Mouse (Mus musculus): ENCODE measurements at regions not wholly inside any gene's neighbourhood (a gene's known extent, or its start where the extent isn't known, plus 50 kb on each side); places are given as distances from the start of the nearest gene placed in this dataset.

DNA sequence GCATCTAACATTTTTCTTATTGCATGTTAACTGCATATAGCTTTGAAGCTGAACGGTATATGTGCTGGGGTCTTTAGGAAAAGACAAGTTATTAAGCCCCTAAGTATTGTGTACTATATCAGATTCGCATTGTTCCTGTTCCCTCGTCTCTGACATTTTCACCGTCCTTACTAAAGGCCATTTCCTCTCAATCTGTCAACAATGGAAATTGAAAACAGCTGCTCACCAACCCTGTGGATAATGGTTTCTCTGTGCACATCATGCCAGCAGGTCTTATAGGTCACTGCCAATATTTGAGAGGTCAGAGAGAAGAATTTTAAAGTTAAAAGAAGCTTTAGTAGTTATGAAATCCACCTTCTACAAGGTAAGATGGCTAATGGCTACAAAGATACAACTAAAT is 797.4 kb upstream of the Impad1 start:
- Histone ChIP-seq H3K9me3 (replicated peaks; ENCODE audit: control insufficient read depth, low read length) (no peaks in the 10 kb centered on the region), H3K4me3 (ENCODE audit: low read depth, low read length) (no peak overlapping the region), H3K27me3 (ENCODE audit: control insufficient read depth, insufficient read depth, low read depth, low read length) (no peaks in the 10 kb centered on the region), H3K4me1 (ENCODE audit: control insufficient read depth, low read depth, low read length) (no peaks in the 10 kb centered on the region), H3K36me3 (ENCODE audit: control insufficient read depth, insufficient read depth) (no peaks in the 10 kb centered on the region), H3K4me2 (ENCODE audit: low read depth, low read length) (no peak overlapping the region), H3K9ac (ENCODE audit: low read depth, low read length) (no peak overlapping the region), H3K27ac (ENCODE audit: low read length) (no peak overlapping the region)
- no peak for ATAC-seq (ENCODE audit: low read depth)
- 36% methylated on average over 4 of the region's 4 CpGs for WGBS (ENCODE audit: insufficient replicate concordance)

DNA sequence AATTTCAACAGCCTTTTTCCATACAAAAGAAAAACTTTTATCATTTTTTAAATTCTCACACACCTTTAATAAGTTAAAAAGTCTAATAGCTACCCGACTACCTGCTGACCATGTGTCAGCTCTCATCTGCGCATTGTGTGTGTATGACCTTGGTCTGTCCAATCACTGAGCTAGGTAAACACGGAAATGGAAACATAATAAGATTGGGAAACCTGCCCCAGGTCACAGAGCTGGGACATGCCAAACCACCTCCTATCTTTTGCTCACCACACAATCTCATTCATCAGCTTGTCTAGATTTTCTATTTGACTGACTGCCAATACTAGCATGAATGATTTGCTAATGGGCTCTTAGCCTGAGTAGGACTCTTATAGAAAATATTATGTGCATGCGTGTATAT is 794.3 kb upstream of the Impad1 start:
- peak; percentile 74 for ATAC-seq (ENCODE audit: low read depth)
- Histone ChIP-seq H3K9me3 (replicated peaks; ENCODE audit: control insufficient read depth, low read length) (no peaks in the 10 kb centered on the region), H3K4me1 (ENCODE audit: control insufficient read depth, low read depth, low read length) (no peaks in the 10 kb centered on the region), H3K36me3 (ENCODE audit: control insufficient read depth, insufficient read depth) (no peaks in the 10 kb centered on the region), H3K9ac (ENCODE audit: low read depth, low read length) (no peak overlapping the region), H3K4me2 (ENCODE audit: low read depth, low read length) (no peak overlapping the region), H3K4me3 (ENCODE audit: low read depth, low read length) (no peak overlapping the region), H3K27me3 (ENCODE audit: control insufficient read depth, insufficient read depth, low read depth, low read length) (no peaks in the 10 kb centered on the region), H3K27ac (ENCODE audit: low read length) (no peak overlapping the region)
- WGBS (ENCODE audit: insufficient replicate concordance), result 53% methylated on average over 4 of the region's 4 CpGs

DNA sequence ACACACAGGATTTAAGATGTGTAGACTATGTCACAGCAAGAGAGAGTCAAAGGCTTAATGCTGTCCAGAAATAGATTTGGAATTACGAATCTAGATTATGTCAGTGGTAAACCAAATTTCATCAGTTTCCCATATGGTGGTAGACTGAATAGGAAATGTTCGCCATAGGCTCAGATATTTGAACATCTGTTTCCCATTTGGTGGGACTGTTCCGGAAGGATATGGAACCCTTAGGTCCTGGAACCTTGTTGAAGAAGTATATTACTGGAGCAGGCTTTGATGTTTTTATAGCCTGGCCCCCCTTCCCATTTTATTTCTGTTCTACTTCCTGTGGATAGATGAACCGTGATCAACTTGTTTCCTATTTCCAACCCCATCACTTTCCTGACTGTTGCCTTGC is 792.0 kb upstream of the Impad1 start:
- no peak for ATAC-seq (ENCODE audit: low read depth)
- no peak overlapping the region for H3K9ac ChIP-seq (ENCODE audit: low read depth, low read length)
- H3K4me2 ChIP-seq (ENCODE audit: low read depth, low read length), result no peak overlapping the region
- no peaks in the 10 kb centered on the region for H3K27me3 ChIP-seq (ENCODE audit: control insufficient read depth, insufficient read depth, low read depth, low read length)
- WGBS (ENCODE audit: insufficient replicate concordance), result 54% methylated on average over 4 of the region's 4 CpGs
- no peaks in the 10 kb centered on the region for H3K9me3 ChIP-seq (replicated peaks; ENCODE audit: control insufficient read depth, low read length)
- no peaks in the 10 kb centered on the region for H3K4me1 ChIP-seq (ENCODE audit: control insufficient read depth, low read depth, low read length)
- H3K27ac ChIP-seq (ENCODE audit: low read length), result no peak overlapping the region
- no peak overlapping the region for H3K4me3 ChIP-seq (ENCODE audit: low read depth, low read length)
- H3K36me3 ChIP-seq (ENCODE audit: control insufficient read depth, insufficient read depth), result no peaks in the 10 kb centered on the region

DNA sequence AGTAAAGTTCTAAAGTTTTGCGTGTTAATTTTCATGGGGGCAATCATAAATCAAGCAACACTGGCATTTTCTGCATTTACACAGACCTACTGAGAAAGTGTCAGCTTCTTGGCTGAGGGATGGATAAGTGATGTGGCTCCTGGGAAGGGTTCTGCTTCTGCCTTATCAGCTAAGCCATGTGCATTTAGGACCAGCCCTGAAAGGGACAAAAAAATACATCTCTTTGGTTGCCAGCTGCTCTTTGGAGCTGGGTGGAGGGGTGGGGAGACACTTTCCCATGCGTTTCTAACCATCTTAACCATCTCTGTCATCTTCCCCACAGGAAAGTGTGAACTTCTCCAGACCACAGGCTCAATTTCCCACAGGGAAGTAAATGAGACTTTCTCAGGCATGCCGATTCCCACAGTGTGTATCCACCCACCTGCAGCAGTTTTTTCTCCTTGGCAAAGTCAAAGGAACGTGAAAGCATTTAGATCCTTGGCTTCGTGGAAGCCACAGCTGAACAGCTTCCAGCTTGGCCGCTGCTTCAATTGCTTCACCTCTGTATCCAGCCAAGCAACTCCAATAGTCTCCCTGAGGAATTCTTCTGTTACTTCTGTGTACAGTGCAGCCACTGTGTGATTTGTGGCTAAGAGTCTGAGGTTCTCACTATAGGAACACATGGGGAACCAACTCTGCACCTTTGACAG is 791.0 kb upstream of the Impad1 start:
- no peaks in the 10 kb centered on the region for H3K4me1 ChIP-seq (ENCODE audit: control insufficient read depth, low read depth, low read length)
- no peak overlapping the region for H3K4me2 ChIP-seq (ENCODE audit: low read depth, low read length)
- ATAC-seq (ENCODE audit: low read depth), result no peak
- H3K9ac ChIP-seq (ENCODE audit: low read depth, low read length), result no peak overlapping the region
- 43% methylated on average over 6 of the region's 6 CpGs for WGBS (ENCODE audit: insufficient replicate concordance)
- no peaks in the 10 kb centered on the region for H3K9me3 ChIP-seq (replicated peaks; ENCODE audit: control insufficient read depth, low read length)
- H3K36me3 ChIP-seq (ENCODE audit: control insufficient read depth, insufficient read depth), result no peaks in the 10 kb centered on the region
- H3K4me3 ChIP-seq (ENCODE audit: low read depth, low read length), result no peak overlapping the region
- no peaks in the 10 kb centered on the region for H3K27me3 ChIP-seq (ENCODE audit: control insufficient read depth, insufficient read depth, low read depth, low read length)
- no peak overlapping the region for H3K27ac ChIP-seq (ENCODE audit: low read length)

DNA sequence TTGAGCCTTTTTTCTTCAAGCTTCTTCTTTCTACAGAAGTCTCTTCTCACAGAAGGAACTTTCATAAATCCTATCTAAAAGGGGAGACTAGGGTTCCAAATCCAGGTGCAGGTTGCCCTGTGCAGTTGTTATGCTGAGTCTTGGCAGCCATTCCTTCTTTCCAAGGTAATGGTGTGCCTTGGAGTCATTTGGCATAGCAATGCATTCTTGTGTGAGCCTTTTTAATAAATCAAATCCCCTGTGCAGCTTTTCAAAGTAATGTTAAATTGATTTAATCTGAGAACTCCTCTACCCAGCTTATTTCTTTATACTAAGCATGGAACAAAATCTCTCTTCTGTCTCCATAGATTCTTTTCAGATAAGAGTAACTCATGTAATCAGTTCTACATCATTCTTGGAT is 774.9 kb upstream of the Impad1 start:
- no peak overlapping the region for H3K9ac ChIP-seq (ENCODE audit: low read depth, low read length)
- H3K36me3 ChIP-seq (ENCODE audit: control insufficient read depth, insufficient read depth), result no peaks in the 10 kb centered on the region
- no peak for ATAC-seq (ENCODE audit: low read depth)
- H3K9me3 ChIP-seq (replicated peaks; ENCODE audit: control insufficient read depth, low read length), result no peaks in the 10 kb centered on the region
- no peak overlapping the region for H3K27ac ChIP-seq (ENCODE audit: low read length)
- no peaks in the 10 kb centered on the region for H3K27me3 ChIP-seq (ENCODE audit: control insufficient read depth, insufficient read depth, low read depth, low read length)
- H3K4me1 ChIP-seq (ENCODE audit: control insufficient read depth, low read depth, low read length), result no peaks in the 10 kb centered on the region
- H3K4me3 ChIP-seq (ENCODE audit: low read depth, low read length), result no peak overlapping the region
- no peak overlapping the region for H3K4me2 ChIP-seq (ENCODE audit: low read depth, low read length)

DNA sequence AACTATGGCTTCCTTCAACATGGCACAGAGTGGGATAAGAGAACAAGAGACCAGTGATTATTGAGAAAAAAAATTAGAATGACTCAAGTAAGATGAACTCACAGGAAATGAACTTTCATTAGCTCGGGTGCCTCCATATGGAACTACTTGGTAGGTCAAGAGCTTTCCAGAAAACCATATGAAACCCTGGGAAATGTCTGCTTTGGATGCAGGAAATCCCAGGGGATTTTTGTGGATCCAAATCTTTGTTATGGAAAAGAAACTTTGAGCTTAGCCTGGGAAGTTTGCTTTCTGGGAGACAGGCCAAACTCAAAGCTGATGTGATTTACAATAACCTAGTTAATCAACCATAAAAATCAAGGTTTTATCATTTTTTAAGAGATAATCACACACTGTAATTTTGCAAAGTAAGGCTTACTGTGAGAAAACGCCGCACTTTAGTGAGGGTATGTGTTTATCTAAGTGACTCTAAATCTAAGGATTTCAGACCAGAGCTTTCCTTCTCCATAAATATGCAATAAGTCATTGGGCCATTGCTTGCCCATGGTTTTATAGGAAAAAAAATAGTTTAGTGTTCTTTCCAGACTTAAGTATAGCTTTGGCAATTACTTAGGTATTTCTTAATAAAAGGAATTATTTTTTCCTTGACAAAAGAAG is 767.0 kb upstream of the Impad1 start:
- no peak for ATAC-seq (ENCODE audit: low read depth)
- no peak overlapping the region for H3K9ac ChIP-seq (ENCODE audit: low read depth, low read length)
- no peaks in the 10 kb centered on the region for H3K4me1 ChIP-seq (ENCODE audit: control insufficient read depth, low read depth, low read length)
- no peaks in the 10 kb centered on the region for H3K27me3 ChIP-seq (ENCODE audit: control insufficient read depth, insufficient read depth, low read depth, low read length)
- H3K4me3 ChIP-seq (ENCODE audit: low read depth, low read length), result no peak overlapping the region
- H3K4me2 ChIP-seq (ENCODE audit: low read depth, low read length), result no peak overlapping the region
- 47% methylated on average over 3 of the region's 3 CpGs for WGBS (ENCODE audit: insufficient replicate concordance)
- H3K36me3 ChIP-seq (ENCODE audit: control insufficient read depth, insufficient read depth), result no peaks in the 10 kb centered on the region
- no peaks in the 10 kb centered on the region for H3K9me3 ChIP-seq (replicated peaks; ENCODE audit: control insufficient read depth, low read length)
- no peak overlapping the region for H3K27ac ChIP-seq (ENCODE audit: low read length)

DNA sequence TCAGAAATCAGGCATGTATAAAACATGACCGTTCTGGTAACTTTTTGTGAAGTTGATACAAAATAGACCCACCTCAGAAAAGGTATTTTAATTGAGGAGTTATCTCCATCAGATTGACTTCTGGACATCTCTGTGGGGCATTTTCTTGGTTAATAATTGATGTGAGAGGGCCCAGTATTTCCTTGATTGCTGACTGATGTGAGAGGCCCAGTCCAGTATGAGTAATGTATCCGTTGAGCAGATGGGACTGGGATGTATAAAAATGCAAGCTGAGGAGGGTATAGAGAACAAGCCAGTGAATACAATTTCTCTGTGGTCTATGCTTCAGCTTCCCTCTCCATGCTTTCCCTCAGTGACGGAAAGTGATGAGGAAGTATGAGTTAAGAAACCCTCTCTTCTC is 747.0 kb upstream of the Impad1 start:
- no peaks in the 10 kb centered on the region for H3K9me3 ChIP-seq (replicated peaks; ENCODE audit: control insufficient read depth, low read length)
- no peaks in the 10 kb centered on the region for H3K36me3 ChIP-seq (ENCODE audit: control insufficient read depth, insufficient read depth)
- no peaks in the 10 kb centered on the region for H3K4me1 ChIP-seq (ENCODE audit: control insufficient read depth, low read depth, low read length)
- ATAC-seq (ENCODE audit: low read depth), result no peak
- 46% methylated on average over 3 of the region's 3 CpGs for WGBS (ENCODE audit: insufficient replicate concordance)
- H3K9ac ChIP-seq (ENCODE audit: low read depth, low read length), result no peak overlapping the region
- no peak overlapping the region for H3K4me2 ChIP-seq (ENCODE audit: low read depth, low read length)
- H3K27me3 ChIP-seq (ENCODE audit: control insufficient read depth, insufficient read depth, low read depth, low read length), result no peaks in the 10 kb centered on the region
- H3K27ac ChIP-seq (ENCODE audit: low read length), result no peak overlapping the region
- H3K4me3 ChIP-seq (ENCODE audit: low read depth, low read length), result no peak overlapping the region

DNA sequence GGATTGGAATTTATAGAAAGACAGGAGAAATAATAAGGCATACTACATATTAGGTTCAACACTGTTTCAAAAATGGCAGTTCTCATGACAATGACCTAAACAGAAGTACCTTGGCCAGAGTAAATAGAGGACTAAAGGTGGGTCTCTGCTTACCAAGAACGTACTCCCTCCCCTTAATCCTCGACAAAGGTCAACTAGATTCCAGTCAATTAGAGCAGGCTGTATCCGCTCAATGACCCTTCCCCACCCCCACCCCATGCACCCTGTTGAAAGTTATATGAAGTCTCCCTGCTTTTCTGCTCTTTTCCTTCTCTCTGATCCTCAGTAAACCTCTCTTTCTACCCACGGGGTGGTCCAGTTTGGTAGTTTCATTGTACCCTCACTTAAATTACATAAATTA is 737.3 kb upstream of the Impad1 start:
- H3K9ac ChIP-seq (ENCODE audit: low read depth, low read length), result no peak overlapping the region
- no peak overlapping the region for H3K4me3 ChIP-seq (ENCODE audit: low read depth, low read length)
- 37% methylated on average over 4 of the region's 4 CpGs for WGBS (ENCODE audit: insufficient replicate concordance)
- ATAC-seq (ENCODE audit: low read depth), result no peak
- H3K4me2 ChIP-seq (ENCODE audit: low read depth, low read length), result no peak overlapping the region
- no peaks in the 10 kb centered on the region for H3K4me1 ChIP-seq (ENCODE audit: control insufficient read depth, low read depth, low read length)
- H3K27ac ChIP-seq (ENCODE audit: low read length), result no peak overlapping the region
- H3K27me3 ChIP-seq (ENCODE audit: control insufficient read depth, insufficient read depth, low read depth, low read length), result no peaks in the 10 kb centered on the region
- no peaks in the 10 kb centered on the region for H3K9me3 ChIP-seq (replicated peaks; ENCODE audit: control insufficient read depth, low read length)
- no peaks in the 10 kb centered on the region for H3K36me3 ChIP-seq (ENCODE audit: control insufficient read depth, insufficient read depth)

DNA sequence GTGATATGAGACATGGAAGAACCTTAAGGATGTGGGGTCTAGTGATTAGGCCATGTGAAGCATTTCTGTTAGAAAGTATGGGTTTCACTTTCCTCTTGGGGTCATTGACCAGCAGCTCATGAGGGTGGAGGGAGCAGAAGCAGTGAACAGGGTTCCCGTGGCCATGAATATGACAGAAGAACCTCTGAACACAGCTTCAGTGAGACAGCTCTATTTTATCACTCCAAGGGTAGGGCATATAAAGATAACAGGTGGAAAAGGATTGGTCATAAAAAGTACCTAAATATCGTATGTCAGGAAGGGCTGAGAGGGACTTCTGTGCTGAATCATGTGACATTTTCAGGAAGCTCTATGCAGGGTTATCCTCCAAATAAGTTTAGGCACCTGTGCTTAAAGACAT is 725.4 kb upstream of the Impad1 start:
- H3K4me1 ChIP-seq (ENCODE audit: control insufficient read depth, low read depth, low read length), result no peaks in the 10 kb centered on the region
- no peak overlapping the region for H3K4me3 ChIP-seq (ENCODE audit: low read depth, low read length)
- no peak overlapping the region for H3K4me2 ChIP-seq (ENCODE audit: low read depth, low read length)
- no peak overlapping the region for H3K9ac ChIP-seq (ENCODE audit: low read depth, low read length)
- no peak overlapping the region for H3K27ac ChIP-seq (ENCODE audit: low read length)
- ATAC-seq (ENCODE audit: low read depth), result no peak
- no peaks in the 10 kb centered on the region for H3K9me3 ChIP-seq (replicated peaks; ENCODE audit: control insufficient read depth, low read length)
- WGBS (ENCODE audit: insufficient replicate concordance), result 45% methylated on average over 2 of the region's 2 CpGs
- no peaks in the 10 kb centered on the region for H3K36me3 ChIP-seq (ENCODE audit: control insufficient read depth, insufficient read depth)
- H3K27me3 ChIP-seq (ENCODE audit: control insufficient read depth, insufficient read depth, low read depth, low read length), result no peaks in the 10 kb centered on the region

All from liver, embryonic 16.5 days (tissue).